Mouse (Mus musculus) cortical plate, adult 2 months (tissue): ENCODE measurements at regions not wholly inside any gene's neighbourhood (a gene's known extent, or its start where the extent isn't known, plus 50 kb on each side); places are given as distances from the start of the nearest gene placed in this dataset.

Experiments
- CTCF ChIP-seq: fragments of 200-500 bp; IDR thresholded peaks from 2 replicates; pipeline ENCODE4 v1.5.1; 2011; ENCODE audit warnings: mild to moderate bottlenecking, control low read depth, low read length; ENCODE audit not compliant: insufficient read depth; ENCODE audit errors: extremely low read depth
- POLR2A ChIP-seq: fragments of 200-500 bp; IDR thresholded peaks from 2 replicates; pipeline ENCODE4 v1.6.1; 2011; ENCODE audit warnings: mild to moderate bottlenecking, low read length, control low read depth; ENCODE audit not compliant: insufficient read depth; ENCODE audit errors: extremely low read depth

DNA sequence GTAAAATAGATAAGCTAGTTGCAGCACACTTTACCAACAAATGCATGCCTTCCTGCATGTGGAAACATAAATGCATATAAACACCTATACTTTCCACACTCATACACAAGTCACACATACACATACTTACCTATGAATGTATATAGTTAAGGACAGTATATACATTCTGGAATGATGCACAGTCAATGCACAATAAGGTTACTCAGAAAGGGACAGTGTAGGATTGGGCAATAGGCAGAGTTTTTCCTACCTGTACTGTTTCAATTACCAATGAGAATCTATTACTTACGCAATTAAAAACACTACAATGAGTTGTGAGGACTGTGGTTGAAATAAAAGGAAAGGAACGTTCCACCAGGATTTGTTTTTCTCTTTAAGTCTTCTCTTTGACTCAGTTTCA is 157.5 kb upstream of the Ankrd55 start:
- TF ChIP-seq CTCF (no peak), POLR2A (no peak)
